Mouse (Mus musculus): ENCODE measurements around the gene A530016L24Rik.
A peak's percentile ranks its signal among the peaks of the same experiment; 100 is the strongest.

The A530016L24Rik gene

DNA sequence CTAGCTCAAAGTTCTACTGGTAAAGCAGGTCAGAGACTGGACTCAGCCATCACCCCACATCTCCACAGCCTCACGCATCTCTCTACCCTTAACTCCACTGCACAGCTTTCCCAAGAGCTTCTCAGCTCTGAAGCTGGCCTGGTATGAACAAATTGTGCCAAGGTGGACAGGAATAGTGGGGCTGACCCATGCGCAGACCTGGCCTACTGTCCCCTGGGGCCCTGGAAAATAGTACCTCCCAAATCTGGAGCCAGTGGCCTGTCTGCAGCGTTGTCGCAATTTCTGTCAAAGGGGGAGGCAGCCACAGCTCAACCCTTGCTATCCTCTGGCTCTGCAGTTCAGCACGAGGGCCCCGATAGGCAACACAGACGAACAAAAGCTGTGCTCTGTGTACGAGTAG lies at the start of gene A530016L24Rik:
TSS of gene A530016L24Rik (plus strand) at position 315 of the 400 bp plus-strand sequence.
- DNase-seq (ENCODE audit: low read depth, low spot score): no peak

DNA sequence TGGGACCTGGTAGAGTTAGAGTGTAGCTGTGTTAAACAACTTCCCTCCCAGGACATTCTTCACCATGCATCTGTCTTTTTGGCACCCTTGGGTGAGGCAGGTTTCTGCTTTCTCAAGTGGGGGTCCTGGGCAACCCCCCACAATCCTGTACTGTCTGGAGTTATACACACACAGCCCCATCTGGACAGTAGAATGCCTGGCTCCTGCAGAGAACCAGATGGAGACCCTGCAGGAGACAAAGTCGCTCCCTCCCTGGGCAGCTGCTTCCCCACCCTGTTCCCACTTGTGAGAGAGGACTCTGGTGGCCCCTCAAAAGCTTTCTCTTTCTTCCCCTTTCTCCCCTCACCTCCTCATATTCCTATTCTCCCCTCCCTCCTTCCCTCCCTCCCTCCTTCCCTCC lies 49.3 kb upstream of the A530016L24Rik start:
- no peak for DNase-seq (ENCODE audit: low read depth, low spot score)

DNA sequence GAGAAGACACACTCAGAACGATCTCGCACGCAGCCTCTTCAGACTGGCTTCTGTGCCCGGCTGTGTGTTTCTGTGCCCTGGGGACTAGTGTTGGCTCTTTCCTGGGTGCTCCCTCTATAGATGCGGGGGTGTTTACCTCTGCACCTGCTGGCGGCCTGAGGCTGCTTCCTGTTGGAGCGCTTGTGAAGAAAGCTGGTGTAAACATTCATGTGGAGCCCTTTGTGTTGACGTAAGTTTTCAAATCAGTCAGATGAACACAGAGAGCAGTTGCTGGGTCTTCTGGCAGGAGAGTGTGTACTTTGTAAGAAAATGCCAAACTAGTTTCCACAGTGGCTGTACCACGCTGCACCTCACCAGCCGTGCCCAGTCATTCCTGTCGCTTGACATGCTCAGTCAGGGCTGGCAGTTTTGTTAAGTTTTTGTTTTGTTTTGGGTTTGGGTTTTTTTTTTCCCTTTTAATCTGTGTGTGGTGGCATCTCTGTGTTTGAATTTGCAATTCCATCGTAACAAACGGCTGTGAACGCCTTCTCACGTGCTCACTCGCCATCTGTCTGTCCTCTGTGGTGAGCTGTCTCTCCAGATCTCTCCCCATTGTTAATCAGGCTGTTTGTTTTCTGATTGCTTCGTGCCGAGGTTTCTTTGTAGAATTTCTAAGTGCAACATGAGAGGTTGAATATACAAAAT lies 40.0 kb upstream of the A530016L24Rik start:
- DNase-seq (ENCODE audit: low read depth, low spot score): no peak

DNA sequence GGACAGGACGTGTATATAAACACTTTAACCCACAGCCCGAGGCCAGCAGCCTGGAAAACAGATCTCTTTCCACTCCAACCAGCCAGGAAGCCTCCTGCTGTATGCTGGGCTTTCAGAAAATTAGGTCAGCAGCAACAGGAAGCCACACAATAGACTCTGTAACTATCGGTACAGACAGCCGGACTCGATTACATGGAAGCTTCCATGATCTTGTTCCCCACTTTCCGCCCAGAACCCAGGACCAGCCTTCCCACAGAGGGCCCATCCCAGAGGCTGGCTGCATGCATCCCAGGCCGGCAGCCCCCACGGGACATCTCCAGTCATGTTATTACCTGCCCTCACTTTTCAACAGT lies 39.4 kb upstream of the A530016L24Rik start:
- no peak for DNase-seq (ENCODE audit: low read depth, low spot score)

DNA sequence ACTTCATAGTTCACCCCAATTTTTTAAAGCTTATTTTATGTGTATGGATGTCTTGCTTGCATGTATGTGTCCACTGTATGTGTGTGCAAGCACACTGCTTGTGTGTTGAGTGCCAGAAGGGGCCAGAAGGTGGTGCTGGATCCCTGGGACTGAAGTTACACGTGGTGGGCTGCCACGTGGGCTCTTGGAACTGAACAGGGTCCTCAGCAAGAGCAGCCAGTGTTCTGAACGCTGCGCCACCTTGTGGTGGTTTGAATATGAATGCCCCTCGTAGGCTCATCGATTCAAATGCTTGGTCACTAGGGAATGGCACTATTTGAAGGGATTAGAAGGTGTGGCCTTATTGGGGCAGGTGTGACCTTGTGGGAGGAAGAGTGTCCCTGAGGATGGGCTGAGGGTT lies 38.4 kb upstream of the A530016L24Rik start:
- no peak for DNase-seq (ENCODE audit: low read depth, low spot score)

DNA sequence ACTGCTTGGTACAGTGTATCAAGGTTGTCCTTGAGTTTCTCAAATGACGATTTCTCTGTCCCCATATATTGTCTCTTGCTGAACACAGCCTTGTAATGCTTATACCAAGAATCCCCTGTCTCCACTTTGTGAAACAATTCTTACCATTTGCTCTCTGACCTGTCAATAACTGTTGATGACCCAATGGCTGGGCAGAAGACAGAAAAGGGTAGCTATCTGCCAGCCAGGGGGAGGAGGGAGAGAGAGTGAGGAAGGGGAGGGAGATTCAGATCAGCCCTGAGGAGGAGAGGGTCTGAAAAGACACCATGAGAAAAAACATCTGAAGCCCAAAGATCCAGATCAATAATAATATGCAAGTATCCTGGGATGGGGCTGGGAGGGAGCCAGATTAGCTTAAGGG lies 37.9 kb upstream of the A530016L24Rik start:
- no peak for DNase-seq (ENCODE audit: low read depth, low spot score)

DNA sequence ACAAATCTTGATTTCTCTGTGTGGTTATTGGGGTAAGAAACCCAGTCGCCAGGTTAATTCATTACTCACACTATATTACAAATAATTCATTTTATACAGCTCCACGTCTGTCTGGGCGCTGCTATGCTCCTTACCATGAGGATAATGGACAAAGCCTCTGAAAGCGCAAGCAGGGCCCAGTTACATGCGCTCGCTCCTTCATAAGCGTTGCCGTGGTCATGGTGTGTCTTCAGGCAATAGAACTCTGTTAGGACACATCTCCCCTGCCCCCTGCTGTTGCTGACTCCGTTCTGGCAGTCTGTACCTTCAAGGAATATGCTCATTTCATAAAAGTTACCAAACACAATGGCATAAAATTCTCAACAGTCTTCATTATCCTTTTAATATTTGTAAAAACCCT lies 37.4 kb upstream of the A530016L24Rik start:
- no peak for DNase-seq (ENCODE audit: low read depth, low spot score)

DNA sequence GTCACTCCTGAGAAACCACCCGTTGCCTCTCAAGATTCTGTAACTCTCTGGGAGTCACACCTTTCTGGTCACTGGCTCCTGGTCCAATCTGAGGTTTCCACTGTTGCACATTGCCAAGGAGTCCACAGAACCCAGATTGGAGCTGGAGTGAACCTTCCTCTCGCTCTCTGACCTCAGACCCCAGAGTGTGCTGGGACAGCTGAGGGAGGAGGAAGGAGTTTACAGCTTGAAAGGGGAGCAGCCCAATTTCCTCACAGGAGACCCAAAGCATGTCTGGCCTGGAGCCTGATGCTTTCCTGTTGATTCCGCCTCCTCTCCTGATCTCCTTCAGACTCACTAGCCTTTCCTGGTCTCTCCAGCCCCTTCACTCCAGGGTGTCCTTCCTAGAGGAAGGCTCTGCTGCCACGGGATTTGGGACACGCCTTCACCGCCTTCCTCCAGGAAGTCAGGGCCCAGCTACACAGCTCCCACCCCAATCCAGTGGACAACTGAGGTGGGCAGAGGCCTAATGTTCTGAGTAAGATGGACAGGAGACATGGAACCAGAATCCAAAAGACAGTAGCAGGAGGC lies 33.0 kb upstream of the A530016L24Rik start:
- no peak for DNase-seq (ENCODE audit: low read depth, low spot score)

DNA sequence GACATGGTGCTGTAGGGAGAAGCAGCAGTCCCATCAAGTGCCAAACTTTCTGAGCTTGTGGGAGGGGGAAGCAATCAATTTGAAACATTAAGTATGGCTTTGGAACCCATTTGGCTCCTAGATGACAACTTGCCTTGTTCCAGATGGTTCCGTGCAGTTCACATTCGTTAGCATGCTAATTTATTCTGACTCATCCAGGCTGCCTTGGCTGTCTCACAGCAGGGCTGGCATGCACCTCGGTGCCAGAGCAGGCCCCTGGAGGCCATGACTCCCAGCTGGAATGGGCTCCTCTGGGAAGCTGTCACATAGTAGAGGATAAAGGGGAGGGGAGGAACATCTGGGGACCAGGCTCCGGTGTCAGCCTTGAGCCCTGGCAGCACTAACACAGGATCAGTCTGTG lies 31.4 kb upstream of the A530016L24Rik start:
- no peak for DNase-seq (ENCODE audit: low read depth, low spot score)

DNA sequence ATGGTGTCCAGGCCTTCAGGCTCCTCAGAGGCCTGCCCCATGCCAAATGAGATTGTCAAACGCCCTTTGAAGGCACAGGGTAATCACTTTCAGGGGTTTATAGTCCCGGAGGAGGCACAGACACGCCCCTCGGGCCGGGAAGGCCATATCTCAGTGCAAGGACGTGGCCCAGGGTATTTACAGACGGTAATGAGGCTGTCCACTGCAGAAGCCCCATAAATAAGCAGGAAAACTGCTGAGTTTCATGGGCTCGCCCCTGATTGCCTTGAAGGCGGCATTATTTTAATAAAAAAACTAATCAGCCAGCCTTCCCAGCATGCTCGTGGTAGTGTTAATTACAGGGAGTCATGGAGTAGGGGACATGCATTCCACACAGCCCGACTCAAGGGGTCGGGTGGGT lies 26.8 kb upstream of the A530016L24Rik start:
- no peak for DNase-seq (ENCODE audit: low read depth, low spot score)

DNA sequence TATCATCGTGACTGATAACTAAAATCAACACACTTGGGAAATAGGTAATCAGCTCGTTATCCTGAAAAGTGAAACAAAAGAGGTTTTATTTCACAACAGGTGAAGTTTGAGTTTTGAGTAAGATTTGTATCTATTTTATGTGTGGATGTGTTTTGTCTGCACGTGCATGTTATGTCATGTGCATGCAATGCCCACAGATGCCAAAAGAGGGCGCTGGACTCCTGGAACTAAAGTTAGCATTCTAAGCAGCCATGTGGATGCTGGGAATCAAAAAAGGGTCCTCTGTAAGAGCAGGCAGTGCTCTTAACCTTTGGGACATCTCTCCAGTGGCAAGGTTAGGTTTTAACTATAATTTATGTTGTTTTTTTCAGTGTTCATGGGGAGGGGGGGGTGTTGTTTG lies 26.0 kb upstream of the A530016L24Rik start:
- no peak for DNase-seq (ENCODE audit: low read depth, low spot score)

DNA sequence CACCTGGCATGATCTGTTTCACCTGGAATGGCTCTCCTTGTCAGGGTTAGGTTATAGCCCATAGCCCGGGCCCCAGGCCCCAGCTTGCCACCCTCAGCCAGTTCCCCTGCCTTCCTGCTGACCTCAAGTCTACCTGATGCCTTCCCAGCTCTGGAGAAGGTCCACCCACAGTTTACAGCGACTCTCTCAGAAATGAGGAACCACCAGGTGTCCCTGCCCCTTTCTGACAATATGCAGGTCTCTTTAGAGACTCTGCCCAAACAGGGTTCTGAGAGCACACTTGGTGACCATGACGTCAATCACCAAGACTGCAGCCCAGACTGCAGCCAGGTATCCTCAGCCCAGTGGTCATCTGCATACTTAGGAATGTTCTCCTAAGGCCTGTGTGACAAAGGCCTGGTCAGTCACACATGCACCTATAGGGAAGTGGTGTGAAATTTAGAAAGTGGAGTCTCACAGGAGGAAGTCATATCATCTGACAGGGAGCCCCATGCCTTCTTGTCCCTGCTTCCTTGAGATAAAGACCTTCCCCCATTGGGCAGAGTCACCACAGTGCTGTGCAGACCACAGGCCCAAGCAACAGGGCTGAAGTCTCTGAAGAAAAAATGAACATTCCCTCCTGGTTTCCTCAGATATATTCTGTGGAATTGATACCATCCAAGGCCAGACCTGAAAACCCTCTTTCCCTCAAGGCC lies 25.4 kb upstream of the A530016L24Rik start:
- no peak for DNase-seq (ENCODE audit: low read depth, low spot score)

DNA sequence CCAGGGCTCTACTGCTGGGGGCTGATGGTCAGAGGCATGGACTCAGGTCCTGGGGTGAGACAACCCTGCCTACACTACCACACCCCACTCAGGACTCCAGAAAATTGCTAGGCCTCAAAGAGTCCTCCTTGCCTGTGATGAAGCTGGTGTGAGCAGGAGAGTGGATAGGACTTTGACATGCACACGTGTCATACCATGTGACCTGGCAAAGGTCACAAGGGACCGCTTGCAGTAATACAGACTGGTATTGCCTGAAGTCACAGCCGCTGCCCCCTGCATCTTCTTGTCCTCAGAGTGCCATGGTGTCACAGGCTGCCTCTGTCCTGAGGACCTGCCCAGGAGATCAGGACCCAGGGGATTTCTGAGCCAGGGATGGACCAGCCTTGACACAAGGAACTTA lies 24.7 kb upstream of the A530016L24Rik start:
- DNase-seq (ENCODE audit: low read depth, low spot score): no peak

DNA sequence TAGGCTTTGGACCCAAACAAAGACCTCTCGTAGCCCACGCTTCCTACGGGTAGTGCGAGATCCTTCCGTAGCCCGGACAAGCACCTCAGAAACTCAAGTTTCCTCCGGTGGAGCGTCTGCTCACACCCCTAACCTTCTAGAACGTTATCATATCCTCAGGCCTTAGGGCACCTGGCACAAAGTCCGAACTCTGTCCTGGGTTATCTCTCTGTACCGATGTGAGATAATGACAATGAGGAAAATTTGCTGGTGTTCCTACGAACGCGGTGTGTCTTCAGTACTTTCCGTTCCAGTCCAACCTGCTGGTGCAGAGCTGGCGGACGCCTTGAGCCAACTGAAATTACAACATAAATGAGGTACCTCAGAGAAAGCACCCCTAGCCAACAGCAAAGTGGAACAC lies 23.3 kb upstream of the A530016L24Rik start:
- no peak for DNase-seq (ENCODE audit: low read depth, low spot score)

DNA sequence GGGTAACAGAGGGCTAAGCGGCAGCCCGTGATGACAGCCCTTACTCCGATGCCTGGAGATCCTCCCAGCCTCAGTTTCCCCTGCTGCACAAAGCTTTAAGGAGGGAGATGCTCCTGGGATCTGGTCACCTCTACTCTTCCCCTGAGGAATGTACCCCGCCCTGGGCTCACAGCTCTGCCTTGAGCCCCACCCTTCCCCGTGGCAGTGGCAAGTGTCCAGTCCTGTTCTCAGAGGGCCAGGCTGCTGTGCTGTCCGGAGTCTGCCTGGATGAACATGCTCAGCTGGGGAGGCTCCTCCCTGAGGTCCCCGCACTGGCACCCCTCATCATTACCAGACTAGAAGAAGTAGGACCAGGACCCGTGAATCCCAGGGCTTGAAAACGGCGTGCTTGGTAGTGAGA lies 21.9 kb upstream of the A530016L24Rik start:
- no peak for DNase-seq (ENCODE audit: low read depth, low spot score)

DNA sequence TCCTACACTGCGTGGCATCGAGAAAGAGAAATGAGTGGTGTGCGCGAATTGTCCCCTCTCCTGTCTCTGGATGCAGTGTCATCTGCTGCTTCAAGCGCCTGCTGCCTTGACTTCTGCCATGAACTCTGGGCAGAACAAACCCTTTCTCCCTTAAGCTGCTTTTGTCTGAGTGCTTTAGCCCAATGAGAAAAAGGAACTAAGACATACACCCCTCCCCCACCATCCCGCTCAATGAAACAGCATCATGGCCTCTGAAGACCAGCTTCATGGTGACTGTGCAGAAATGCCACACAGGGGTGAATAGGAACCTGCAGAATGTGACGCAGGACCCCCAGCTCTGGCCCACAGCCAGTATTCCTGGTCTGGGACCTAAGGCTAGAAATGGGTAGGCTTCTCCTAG lies 19.9 kb upstream of the A530016L24Rik start:
- DNase-seq (ENCODE audit: low read depth, low spot score): no peak

DNA sequence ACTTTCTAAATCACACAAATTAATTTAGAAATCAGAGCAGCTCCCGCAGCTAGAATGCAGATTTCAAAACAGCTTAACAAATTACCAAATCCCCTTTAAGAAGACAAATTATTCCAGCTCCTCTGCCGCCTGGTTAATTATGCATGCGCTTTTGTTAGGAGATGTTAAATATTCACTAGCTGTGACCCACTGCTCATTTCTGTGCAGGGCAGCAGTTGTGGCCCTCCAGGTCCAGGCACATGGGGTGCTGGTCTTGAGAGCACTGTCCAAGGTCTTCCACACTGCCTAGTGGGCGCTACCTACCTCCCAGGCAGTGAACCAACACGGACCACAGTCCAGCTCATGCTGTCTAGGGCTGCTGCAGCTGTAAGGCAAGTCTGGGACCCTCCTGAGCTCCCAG lies 19.0 kb upstream of the A530016L24Rik start:
- DNase-seq (ENCODE audit: low read depth, low spot score): no peak

DNA sequence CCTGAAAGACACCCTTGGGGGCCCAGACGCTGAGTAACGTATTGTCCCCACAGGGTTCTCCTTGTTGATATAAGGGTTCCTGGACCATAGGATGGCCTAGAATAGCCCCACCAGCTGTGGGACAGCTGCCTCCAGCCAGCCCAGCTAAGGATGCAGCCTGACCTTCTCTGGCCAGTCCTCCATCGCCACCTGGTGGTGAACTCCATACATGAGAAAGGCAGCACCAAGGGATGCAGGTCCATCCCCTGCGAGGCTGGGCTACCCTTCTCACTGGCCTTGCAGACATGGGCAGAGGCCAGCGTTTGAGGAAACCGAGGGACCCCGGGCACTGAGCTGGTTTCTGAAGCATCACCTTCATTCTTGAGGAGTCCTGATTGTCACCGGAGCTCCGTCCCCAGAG lies 15.5 kb upstream of the A530016L24Rik start:
- peak; percentile 68 for DNase-seq (ENCODE audit: low read depth, low spot score)

DNA sequence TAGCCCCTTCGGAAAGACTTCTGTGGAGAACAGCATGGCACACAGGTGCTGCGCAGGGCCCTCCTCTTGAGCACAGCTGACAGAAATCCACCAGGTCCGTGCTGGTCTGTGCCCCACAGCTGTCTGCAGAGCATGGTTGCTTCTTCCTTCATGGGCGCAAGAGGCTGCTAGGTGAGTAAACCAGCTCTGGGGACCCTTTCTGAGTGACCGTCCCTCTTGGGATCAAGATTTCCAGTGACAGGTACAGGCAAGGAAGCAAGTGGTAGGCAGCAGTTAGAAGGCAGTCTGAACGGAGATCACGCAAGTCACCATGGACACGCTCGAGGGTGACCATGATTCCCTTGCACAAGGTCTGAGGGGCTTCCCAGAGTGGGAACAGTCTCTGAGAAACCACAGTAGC lies 287 bp downstream of the A530016L24Rik start:
- DNase-seq (ENCODE audit: low read depth, low spot score): no peak

DNA sequence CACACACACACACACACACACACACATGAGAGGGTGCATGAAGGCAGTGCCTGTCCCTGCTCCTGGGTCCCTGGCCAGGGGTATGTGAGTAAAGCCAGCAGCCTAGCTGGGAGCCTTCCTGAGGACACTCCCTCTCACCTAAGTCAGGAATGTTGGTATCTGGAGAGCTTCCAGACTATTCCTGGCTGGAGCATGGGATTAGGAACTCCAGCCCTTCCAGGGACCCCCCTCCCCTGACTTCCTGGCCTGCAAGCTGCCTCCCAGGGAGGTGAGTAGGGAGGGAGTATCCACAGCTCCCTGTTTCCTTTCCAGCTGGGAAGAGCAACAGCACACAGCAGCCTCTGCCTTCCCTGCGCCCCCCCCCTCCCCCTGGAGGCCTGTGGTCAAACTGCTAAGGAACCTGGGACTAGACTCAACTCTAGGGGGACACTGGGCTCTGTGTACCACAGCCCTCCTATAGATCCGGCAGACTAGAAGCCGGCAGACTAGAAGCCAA lies 1.2 kb downstream of the A530016L24Rik start:
- DNase-seq (ENCODE audit: low read depth, low spot score): peak; percentile 42

DNA sequence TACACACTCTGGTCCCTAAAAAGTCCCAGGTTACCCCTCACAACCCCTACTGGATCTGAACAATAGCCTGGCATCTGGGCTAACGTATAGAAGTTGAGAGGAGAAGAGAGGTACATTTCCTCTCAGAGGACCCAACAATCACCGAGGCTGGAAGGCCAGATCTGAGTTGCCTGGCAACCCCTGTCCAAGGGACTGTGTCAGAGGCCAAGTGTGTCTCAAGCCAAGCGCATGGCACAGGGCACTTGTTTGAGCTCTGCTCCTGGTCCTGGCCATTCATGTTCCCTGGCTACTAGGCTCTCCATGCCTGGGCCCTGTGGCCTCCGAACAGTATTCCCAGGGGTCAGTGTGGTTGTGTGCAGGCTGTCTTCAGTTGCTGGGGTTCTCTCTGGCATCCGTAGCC lies 6.9 kb downstream of the A530016L24Rik start:
- no peak for DNase-seq (ENCODE audit: low read depth, low spot score)

DNA sequence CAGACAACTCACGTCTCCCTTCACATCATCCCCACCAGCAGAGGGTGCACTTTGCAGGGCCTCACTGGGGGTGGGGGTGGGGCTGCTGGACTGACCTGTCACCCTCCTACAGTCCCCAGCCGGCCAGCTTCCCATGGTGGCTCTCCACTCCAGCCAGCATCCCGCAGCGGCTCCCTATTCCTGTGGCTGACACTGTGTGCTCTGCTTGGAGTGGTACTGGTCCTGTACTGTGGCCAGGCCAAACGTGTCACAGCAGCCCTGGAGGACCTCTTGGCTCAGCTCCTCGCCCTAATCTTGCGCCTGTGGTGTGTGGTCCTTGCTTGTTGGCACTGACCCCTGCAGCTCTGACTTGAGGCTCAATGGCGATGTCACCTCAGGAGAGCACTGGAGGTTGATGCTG lies 8.5 kb downstream of the A530016L24Rik start:
- DNase-seq (ENCODE audit: low read depth, low spot score): no peak

DNA sequence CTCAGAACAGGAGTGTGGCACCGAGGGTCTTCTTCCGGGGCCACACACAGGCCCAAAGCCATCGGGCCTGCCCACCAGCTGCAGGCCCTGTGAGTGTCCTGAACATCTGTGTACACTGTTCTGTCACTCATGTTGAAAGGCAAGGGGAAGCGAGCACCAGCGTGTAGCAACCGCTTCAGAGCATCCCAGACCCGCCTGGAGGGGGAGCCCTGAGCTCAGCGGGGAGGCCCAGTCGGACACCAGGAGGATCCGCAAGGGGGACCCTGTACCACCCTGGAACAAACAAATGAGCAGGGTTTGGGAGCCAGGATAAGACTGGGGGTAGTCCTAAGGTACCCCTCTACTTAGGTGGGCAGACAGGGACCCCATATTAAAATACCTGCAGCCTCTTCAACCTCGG lies 9.4 kb downstream of the A530016L24Rik start:
- no peak for DNase-seq (ENCODE audit: low read depth, low spot score)
